Mouse (Mus musculus): ENCODE measurements around the gene Nfasc. TPM values are rescaled to one million over a fixed set of nuclear protein-coding genes. Genes with fewer than 3 reads are reported as not detected.

The Nfasc gene
- total RNA-seq, 4 experiments from 2014 or later = 0.24 to 0.88 (median 0.35) TPM

DNA sequence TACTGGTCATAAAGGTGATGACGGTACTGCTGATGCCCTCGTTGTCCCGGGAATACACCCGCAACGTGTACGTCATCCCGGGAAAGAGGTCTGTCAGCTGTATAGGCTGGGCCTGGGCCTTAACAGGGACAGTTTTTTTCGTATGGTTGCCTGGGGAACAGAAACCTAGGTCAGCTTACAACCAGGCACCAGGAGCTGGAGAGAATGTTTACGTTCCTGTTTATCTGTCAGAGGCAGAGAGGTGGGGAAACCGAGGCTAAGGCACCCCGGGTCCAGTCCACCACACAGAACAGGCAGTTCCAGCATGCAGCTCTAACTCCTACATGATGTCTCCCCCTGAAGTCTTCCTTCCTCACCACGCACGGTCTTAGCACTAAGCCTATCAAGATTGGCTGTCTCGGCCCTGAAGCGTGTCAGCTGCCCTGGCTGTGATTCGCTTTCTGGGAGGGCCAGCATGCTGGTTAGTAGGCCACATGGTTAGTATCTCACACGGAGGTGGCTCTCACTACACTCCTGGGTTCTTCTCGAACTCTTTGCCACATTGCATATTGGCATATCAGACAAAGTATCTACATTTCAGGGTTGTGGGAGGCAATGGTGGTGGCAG, 158.5 kb downstream of the Nfasc start:
- DNase-seq (ENCODE audit: low spot score) = no peak

DNA sequence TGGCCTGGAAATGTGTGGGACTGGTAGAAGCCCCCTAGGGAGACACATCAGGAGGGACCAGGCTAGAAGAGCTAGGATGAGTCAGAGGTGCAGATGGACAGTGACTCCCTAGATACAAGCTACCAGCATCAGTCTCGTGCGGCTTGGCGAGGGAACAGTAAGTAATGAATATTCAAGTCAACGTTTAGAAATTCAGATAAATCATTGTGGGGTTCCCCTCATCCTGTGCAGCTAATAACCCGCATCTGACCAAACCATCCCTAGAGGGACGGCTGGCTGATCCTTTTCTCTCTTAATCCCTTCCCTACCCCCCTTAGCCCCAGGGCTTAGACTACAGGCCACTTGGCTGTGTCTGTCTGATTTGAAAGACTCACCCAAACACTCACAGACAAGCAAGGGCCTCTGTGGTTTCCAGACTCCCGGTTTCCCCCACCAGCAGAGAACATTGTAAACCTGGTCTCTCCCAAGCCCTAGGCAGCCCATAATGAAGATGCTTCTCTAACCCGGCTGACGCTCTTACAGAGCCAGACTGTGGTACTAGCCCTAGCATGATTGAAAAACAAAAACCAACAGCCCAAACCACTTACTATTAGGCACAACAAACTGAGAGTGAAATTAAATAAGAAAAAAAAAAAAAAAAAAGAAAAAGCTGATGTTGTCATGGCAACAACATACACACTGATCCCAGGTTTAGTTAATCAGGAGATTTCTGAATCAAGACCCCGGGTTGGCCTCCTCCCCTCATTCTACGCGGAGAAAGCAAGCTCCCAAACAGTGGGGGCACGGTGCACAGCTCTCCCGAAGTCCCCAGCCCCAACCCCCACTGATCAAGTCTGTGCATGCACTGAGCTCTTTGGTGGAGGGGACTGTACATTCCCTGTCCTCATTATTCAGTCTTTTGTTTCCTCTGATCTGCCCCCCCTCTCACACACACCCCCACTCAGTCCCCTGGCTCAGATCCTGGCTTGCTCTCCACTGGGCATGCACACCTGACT, 159.5 kb downstream of the Nfasc start:
- no peak for DNase-seq (ENCODE audit: low spot score)

- no peak for DNase-seq (ENCODE audit: low spot score)
Measured at GRCm38 (mm10) chr1:132580063-132580462, 161.5 kb downstream of the Nfasc start.

GRCm38 (mm10) chr1:132576845-132577244, 164.8 kb downstream of the Nfasc start:
- no peak for DNase-seq (ENCODE audit: low spot score)

GRCm38 (mm10) chr1:132572851-132573250, 168.7 kb downstream of the Nfasc start:
- no peak for DNase-seq (ENCODE audit: low spot score)

DNA sequence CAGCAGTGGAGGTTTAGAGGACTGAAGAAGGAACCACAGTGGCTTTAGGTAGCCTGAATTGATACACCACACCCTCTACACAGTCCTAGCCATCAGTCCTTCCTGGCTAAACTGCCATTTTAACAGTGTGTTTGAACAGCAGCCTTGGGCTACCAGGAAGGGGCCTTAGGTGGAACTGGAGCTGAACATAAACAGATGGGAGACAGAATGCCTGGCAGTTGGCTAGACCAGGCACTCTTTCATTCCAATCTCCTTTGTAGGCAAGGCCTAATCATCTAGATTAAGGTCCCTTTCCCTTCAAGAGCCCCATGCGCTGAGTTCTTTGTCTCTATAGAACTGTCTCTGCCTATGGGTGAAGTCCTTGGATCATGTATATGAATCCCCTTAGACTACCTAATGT, 170.0 kb downstream of the Nfasc start:
- no peak for DNase-seq (ENCODE audit: low spot score)

GRCm38 (mm10) chr1:132570906-132571305, 170.7 kb downstream of the Nfasc start:
- DNase-seq (ENCODE audit: low spot score) = no peak

DNA sequence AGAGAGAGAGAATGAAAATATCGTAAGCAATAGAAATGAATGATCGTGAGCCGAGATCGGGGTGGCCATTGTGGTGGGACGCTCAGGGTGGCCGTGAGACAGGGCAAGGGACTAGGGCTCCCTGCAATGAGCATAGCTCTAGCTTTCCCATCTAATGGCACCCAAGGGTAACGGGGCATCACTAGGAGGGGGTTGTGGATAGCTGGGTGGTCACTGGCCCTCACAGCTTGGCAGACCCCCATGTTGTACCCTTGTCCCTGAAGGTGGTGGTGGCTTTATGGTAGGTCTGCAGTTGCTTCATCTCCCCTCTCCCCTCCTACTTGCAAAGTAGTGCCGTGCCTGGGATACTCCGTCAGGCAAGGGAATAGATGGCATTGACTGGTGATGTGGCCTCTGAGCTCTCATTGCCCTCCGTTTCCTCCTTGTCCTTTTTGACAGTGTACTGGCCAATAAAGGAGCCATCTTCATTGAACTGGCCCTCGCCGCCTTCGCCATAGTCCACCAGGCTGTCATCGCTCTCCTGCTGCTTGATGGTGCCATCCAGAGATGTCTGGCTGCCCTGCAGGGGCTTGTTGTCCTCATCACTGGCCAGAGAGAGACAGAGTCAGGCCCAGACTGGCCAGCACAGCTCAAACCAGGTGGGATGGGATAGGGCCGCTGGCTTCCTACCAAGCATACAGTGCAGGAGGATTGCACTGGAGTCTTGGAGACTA, 171.4 kb downstream of the Nfasc start:
- no peak for DNase-seq (ENCODE audit: low spot score)

DNA sequence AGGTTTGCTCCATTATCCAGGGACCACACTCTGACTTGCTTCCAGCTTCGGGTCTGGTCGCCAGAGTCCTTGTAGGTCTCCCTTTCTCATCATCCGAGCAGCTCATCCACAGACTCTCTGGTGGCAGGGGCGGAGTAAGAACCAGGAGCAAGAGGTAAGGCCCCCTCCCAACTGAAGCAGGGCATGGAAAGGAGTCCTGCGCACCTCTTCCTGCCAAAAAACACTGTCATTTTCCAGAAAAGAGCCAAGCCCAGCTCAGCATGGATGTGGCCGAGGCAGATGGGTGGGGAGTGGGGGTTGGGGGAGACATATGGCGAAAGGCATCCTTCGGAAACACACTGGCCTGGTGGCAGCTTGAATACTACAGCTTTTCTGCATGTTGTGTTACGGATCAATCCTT, 172.1 kb downstream of the Nfasc start:
- DNase-seq (ENCODE audit: low spot score) = no peak

GRCm38 (mm10) chr1:132567336-132568125, 174.1 kb downstream of the Nfasc start:
- DNase-seq (ENCODE audit: low spot score) = no peak

DNA sequence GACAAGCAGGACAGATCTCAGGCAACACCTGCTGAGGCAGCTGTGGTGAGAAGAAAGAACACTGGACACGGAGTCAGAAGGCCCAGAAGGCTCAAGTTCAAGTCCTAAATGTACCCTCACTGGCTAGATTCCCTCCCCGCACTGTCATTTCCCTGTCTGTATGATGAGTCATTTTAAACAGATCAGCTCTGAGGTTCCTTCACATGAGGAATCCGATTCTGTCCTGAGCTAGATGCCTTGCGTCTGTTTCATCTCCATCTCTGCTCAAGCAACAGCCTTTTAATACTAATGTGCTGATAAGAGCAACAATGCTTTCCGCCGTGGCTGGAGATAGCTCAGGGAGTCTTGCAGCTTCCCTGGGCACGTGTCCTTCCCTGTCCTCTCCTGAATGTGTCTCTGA, 175.8 kb downstream of the Nfasc start:
- DNase-seq (ENCODE audit: low spot score) = no peak

- DNase-seq (ENCODE audit: low spot score) = no peak
Measured at GRCm38 (mm10) chr1:132564946-132565345, 176.7 kb downstream of the Nfasc start.

GRCm38 (mm10) chr1:132562337-132562795, 179.2 kb downstream of the Nfasc start:
- DNase-seq (ENCODE audit: low spot score) = no peak

GRCm38 (mm10) chr1:132560907-132561700, 180.5 kb downstream of the Nfasc start:
- DNase-seq (ENCODE audit: low spot score) = no peak

GRCm38 (mm10) chr1:132559045-132559444, 182.6 kb downstream of the Nfasc start:
- DNase-seq (ENCODE audit: low spot score) = no peak

GRCm38 (mm10) chr1:132557901-132558631, 183.5 kb downstream of the Nfasc start:
- peak; percentile 45 for DNase-seq (ENCODE audit: low spot score)

GRCm38 (mm10) chr1:132543789-132544188, 197.8 kb downstream of the Nfasc start:
- no peak for DNase-seq (ENCODE audit: low spot score)

DNA sequence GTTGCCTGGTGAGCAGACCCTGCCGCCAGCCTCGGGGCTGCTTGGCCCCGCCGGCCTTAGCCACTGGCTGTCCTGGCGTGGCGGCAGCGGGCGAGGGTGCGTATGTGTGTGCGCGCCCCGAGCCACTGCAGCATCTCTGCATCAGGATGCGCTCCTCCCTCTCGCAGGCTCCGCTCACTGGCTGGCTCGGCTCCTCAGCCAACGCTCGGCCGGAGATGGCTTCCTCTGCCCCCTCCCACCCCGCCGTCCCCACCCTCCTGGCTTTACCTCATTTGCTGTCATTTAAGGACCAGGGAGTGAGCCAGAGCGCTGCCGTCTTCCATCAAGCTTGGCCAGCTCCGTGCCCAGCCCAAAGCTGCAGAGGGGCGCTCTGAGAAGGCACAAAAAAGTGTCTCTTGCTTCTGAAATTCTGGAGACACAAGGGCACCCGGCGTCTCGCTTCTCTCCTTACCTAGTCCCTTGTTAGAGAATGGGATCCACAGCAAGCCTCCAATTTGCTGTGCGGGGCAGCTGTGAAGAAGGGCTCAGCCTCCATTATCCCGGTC, 198.8 kb downstream of the Nfasc start, which contains the start of gene Cntn2:
Cntn2 (minus strand) TSS at position 495 of the 545 bp plus-strand sequence.
- DNase-seq (ENCODE audit: low spot score) = no peak
